11 mouse cellular contexts compared by ENCODE assay signal in the genomic region with DNA sequence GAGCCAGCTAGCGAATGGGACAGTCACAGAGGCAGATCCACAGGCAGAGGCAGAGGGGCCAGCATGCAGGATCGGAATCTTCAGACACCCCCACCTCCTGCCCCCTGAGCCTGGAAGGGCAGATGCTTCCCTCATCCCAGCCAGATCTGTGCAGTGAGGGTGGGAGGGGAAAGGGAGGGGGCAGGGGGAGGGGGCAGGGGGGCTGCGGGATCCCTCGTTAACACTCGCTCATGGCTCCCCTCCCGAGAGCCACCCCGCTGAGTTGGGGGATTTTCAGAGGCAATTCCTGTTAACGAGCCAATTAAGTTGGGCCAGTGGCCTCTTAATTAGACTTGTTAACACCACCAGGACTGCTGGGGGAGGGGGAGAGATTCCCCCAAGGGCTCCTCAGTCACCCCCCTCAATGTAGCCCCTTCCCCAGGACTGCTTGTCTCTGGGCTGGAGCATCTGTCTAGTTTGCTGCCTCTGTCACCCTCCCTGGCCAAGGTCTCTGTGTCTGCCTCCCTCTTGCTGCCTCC. TPM values are rescaled to one million over a fixed set of nuclear protein-coding genes. Genes with fewer than 3 reads are reported as not detected.
DNase-seq lines count a peak whose midpoint lies in the region; ATAC-seq and TF ChIP-seq lines count a peak whose summit lies in the region.
"Had no signal": no experiment of that assay in that cellular context is flagged by ENCODE, and none has a peak within 500 bp of the region (broad histone marks: within the 10 kb centered on the region; RNA-seq: fewer than 3 reads in every experiment).

No protein-coding gene starts in this region.

- H3K4me1 ChIP-seq in hindbrain, embryonic 12.5 days, result peaks cover 68% of the 10 kb centered on the region
- peaks cover 69% of the 10 kb centered on the region for H3K4me1 ChIP-seq in midbrain, embryonic 13.5 days (replicated peaks)
- no peaks in the 10 kb centered on the region for H3K4me1 ChIP-seq in lung, postnatal 0 days (ENCODE audit: insufficient read depth, low read depth, low read length)
- H3K4me1 ChIP-seq: megakaryocyte, embryonic 14.5 days had no signal

- WGBS in hindbrain, embryonic 12.5 days, result 11% methylated on average over 8 of the region's 8 CpGs
- WGBS in midbrain, embryonic 13.5 days, result 10% methylated on average over 8 of the region's 8 CpGs
- 52% methylated on average over 8 of the region's 8 CpGs for WGBS in lung, postnatal 0 days

- peak; percentile 51 for DNase-seq in cerebellum, adult 11-12 months
- no peak for DNase-seq in cerebellum, adult 18-20 months
- peak; percentile 95 for DNase-seq in brain, embryonic 14.5 days (ENCODE audit: low read depth)
- DNase-seq in urinary bladder, postnatal 14 days (ENCODE audit: low spot score), result no peak
- no peak for DNase-seq in lung, postnatal 0 days (ENCODE audit: low spot score)
- DNase-seq in adipocyte (ENCODE audit: low spot score), result no peak
- DNase-seq: thymus, postnatal 36 days had no signal

- peak overlapping the region; percentile 22; the same call in 1 of the 2 replicates for H3K4me2 ChIP-seq in hindbrain, embryonic 12.5 days (replicated peaks)
- peak overlapping the region; percentile 26 for H3K4me2 ChIP-seq in midbrain, embryonic 13.5 days (replicated peaks)
- H3K4me2 ChIP-seq in lung, postnatal 0 days (replicated peaks; ENCODE audit: low read depth, low read length), result no peak overlapping the region
- H3K4me2 ChIP-seq: limb, embryonic 15.5 days had no signal

- no peaks in the 10 kb centered on the region for H3K27me3 ChIP-seq in hindbrain, embryonic 12.5 days
- no peaks in the 10 kb centered on the region for H3K27me3 ChIP-seq in midbrain, embryonic 13.5 days
- no peaks in the 10 kb centered on the region for H3K27me3 ChIP-seq in lung, postnatal 0 days (replicated peaks; ENCODE audit: insufficient read depth, low read length)

- H3K9ac ChIP-seq in hindbrain, embryonic 12.5 days, result peak overlapping the region; percentile 49
- peak overlapping the region; percentile 53 for H3K9ac ChIP-seq in midbrain, embryonic 13.5 days (replicated peaks)
- H3K9ac ChIP-seq in lung, postnatal 0 days (replicated peaks; ENCODE audit: low read depth), result no peak overlapping the region
- H3K9ac ChIP-seq: limb, embryonic 15.5 days had no signal

- no peak for TF ChIP-seq POLR2A in brain, embryonic 14.5 days (IDR thresholded peaks at IDR 0.05; ENCODE audit: borderline replicate concordance, extremely low read depth, insufficient read depth, insufficient read length, poor library complexity, severe bottlenecking)

- peaks cover 13% of the 10 kb centered on the region; the same call in 1 of the 2 replicates for H3K36me3 ChIP-seq in hindbrain, embryonic 12.5 days
- H3K36me3 ChIP-seq in midbrain, embryonic 13.5 days, result peaks cover 17% of the 10 kb centered on the region
- H3K36me3 ChIP-seq in lung, postnatal 0 days (ENCODE audit: insufficient read depth, low read length), result no peaks in the 10 kb centered on the region
- H3K36me3 ChIP-seq: limb, embryonic 15.5 days had no signal

- no peak overlapping the region for H3K4me3 ChIP-seq in hindbrain, embryonic 12.5 days
- H3K4me3 ChIP-seq in midbrain, embryonic 13.5 days (replicated peaks), result no peak overlapping the region
- no peak overlapping the region for H3K4me3 ChIP-seq in lung, postnatal 0 days (ENCODE audit: low read depth, low read length)
- H3K4me3 ChIP-seq: limb, embryonic 15.5 days; megakaryocyte, embryonic 14.5 days had no signal

- H3K27ac ChIP-seq in hindbrain, embryonic 12.5 days, result peak overlapping the region; percentile 77
- peak overlapping the region; percentile 86 for H3K27ac ChIP-seq in midbrain, embryonic 13.5 days
- H3K27ac ChIP-seq in lung, postnatal 0 days (ENCODE audit: low read length), result no peak overlapping the region
- H3K27ac ChIP-seq: limb, embryonic 15.5 days had no signal

- no peak for TF ChIP-seq EP300 in lung, postnatal 0 days (IDR thresholded peaks at IDR 0.05)

- no peak for TF ChIP-seq CTCF in brain, embryonic 14.5 days (IDR thresholded peaks at IDR 0.05; ENCODE audit: borderline replicate concordance, extremely low read depth, insufficient read depth, insufficient read length)
- TF ChIP-seq CTCF in lung, postnatal 0 days (IDR thresholded peaks at IDR 0.05), result no peak

- ATAC-seq in hindbrain, embryonic 12.5 days (ENCODE audit: low FRiP score), result peak; percentile 63
- ATAC-seq in midbrain, embryonic 13.5 days, result peak; percentile 74
- no peak for ATAC-seq in lung, postnatal 0 days

- H3K9me3 ChIP-seq in hindbrain, embryonic 12.5 days (replicated peaks), result no peaks in the 10 kb centered on the region
- no peaks in the 10 kb centered on the region for H3K9me3 ChIP-seq in midbrain, embryonic 13.5 days
- H3K9me3 ChIP-seq in lung, postnatal 0 days (ENCODE audit: low read length), result no peaks in the 10 kb centered on the region
- H3K9me3 ChIP-seq: limb, embryonic 15.5 days; megakaryocyte, embryonic 14.5 days had no signal

RNA-seq across cellular contexts. Expression of gene Cntfr, which starts 24.9 kb away (rescaled TPM):
- polyA plus RNA-seq in brain, embryonic 14.5 days (2012; rRNA removed), result 62.2 and 109 TPM in 2 replicates
- polyA plus RNA-seq in hindbrain, embryonic 12.5 days (2016; fragmentation: Nextera tagmentation; extraction: Ambion mirVana), result 28.8 and 35.9 TPM in 2 replicates
- 27.6 and 32.7 TPM in 2 replicates for polyA plus RNA-seq in midbrain, embryonic 13.5 days (2015; fragmentation: Nextera tagmentation; extraction: Ambion mirVana)
- 0.77 and 1.1 TPM in 2 replicates for polyA plus RNA-seq in lung, postnatal 0 days (2015; fragmentation: Nextera tagmentation; extraction: Ambion mirVana)

RNA-seq across cellular contexts. Expression of gene Il11ra1, which starts 27.8 kb away (rescaled TPM):
- polyA plus RNA-seq in brain, embryonic 14.5 days (2012; rRNA removed), result 31.3 and 32.5 TPM in 2 replicates
- 125 and 141 TPM in 2 replicates for polyA plus RNA-seq in hindbrain, embryonic 12.5 days (2016; fragmentation: Nextera tagmentation; extraction: Ambion mirVana)
- 34.0 and 34.9 TPM in 2 replicates for polyA plus RNA-seq in midbrain, embryonic 13.5 days (2015; fragmentation: Nextera tagmentation; extraction: Ambion mirVana)
- 62.1 and 72.6 TPM in 2 replicates for polyA plus RNA-seq in lung, postnatal 0 days (2015; fragmentation: Nextera tagmentation; extraction: Ambion mirVana)

RNA-seq across cellular contexts. Expression of gene Enho, which starts 31.9 kb away (rescaled TPM):
- polyA plus RNA-seq in brain, embryonic 14.5 days (2012; rRNA removed), result 124 and 147 TPM in 2 replicates
- polyA plus RNA-seq in hindbrain, embryonic 12.5 days (2016; fragmentation: Nextera tagmentation; extraction: Ambion mirVana), result 73.6 and 78.6 TPM in 2 replicates
- 81.6 and 92.1 TPM in 2 replicates for polyA plus RNA-seq in midbrain, embryonic 13.5 days (2015; fragmentation: Nextera tagmentation; extraction: Ambion mirVana)
- 18.9 and 25.0 TPM in 2 replicates for polyA plus RNA-seq in lung, postnatal 0 days (2015; fragmentation: Nextera tagmentation; extraction: Ambion mirVana)

RNA-seq across cellular contexts. Expression of gene Rpp25l, which starts 41.3 kb away (rescaled TPM):
- 53.9 and 79.7 TPM in 2 replicates for polyA plus RNA-seq in brain, embryonic 14.5 days (2012; rRNA removed)
- polyA plus RNA-seq in hindbrain, embryonic 12.5 days (2016; fragmentation: Nextera tagmentation; extraction: Ambion mirVana), result 55.6 and 66.5 TPM in 2 replicates
- 63.9 and 67.4 TPM in 2 replicates for polyA plus RNA-seq in midbrain, embryonic 13.5 days (2015; fragmentation: Nextera tagmentation; extraction: Ambion mirVana)
- polyA plus RNA-seq in lung, postnatal 0 days (2015; fragmentation: Nextera tagmentation; extraction: Ambion mirVana), result 45.6 and 51.8 TPM in 2 replicates

RNA-seq across cellular contexts. Expression of gene Dctn3, which starts 50.9 kb away (rescaled TPM):
- 157 and 186 TPM in 2 replicates for polyA plus RNA-seq in brain, embryonic 14.5 days (2012; rRNA removed)
- polyA plus RNA-seq in hindbrain, embryonic 12.5 days (2016; fragmentation: Nextera tagmentation; extraction: Ambion mirVana), result 191 and 199 TPM in 2 replicates
- polyA plus RNA-seq in midbrain, embryonic 13.5 days (2015; fragmentation: Nextera tagmentation; extraction: Ambion mirVana), result 270 and 278 TPM in 2 replicates
- polyA plus RNA-seq in lung, postnatal 0 days (2015; fragmentation: Nextera tagmentation; extraction: Ambion mirVana), result 143 and 151 TPM in 2 replicates

Comparison
In these comparisons a context has a peak if more than half of its experiments do, and no peak if none do; other contexts are left out.
1. DNase-seq: peak in cerebellum, adult 11-12 months (single experiment) and brain, embryonic 14.5 days (single experiment); none in cerebellum, adult 18-20 months (0 of 2), urinary bladder, postnatal 14 days (single experiment), lung, postnatal 0 days (single experiment) and adipocyte (single experiment).
2. RNA of gene Cntfr, which starts 24.9 kb away (polyA plus RNA-seq): 62.2 to 109 TPM in brain, embryonic 14.5 days, 27.6 to 32.7 TPM in midbrain, embryonic 13.5 days and 28.8 to 35.9 TPM in hindbrain, embryonic 12.5 days; 0.77 to 1.1 TPM in lung, postnatal 0 days; every median in the first group is over 10 times any median in the second.